Mouse (Mus musculus) spleen, adult 2 months (tissue): ENCODE results near the gene Arhgef10l.

Experiments
- CTCF ChIP-seq: fragments of 200-500 bp; IDR thresholded peaks from 2 replicates; pipeline ENCODE4 v1.5.1; 2011; ENCODE audit warnings: mild to moderate bottlenecking, inconsistent platforms; ENCODE audit not compliant: insufficient read depth, insufficient read length, insufficient replicate concordance; ENCODE audit errors: extremely low read depth
- POLR2A ChIP-seq: fragments of 200-500 bp; IDR thresholded peaks from 2 replicates; pipeline ENCODE4 v1.6.1; 2011; ENCODE audit warnings: low read depth, low read length, inconsistent platforms

- no peak for TF ChIP-seq CTCF
- no peak for TF ChIP-seq POLR2A
Observed at GRCm38 (mm10) chr4:140584240-140584639, 81.6 kb downstream of the Arhgef10l start.
